Mouse (Mus musculus): ENCODE results near the gene Gm17606. TPM values are rescaled to one million over a fixed set of nuclear protein-coding genes. Genes with fewer than 3 reads are reported as not detected.

Gene Gm17606
- polyA plus RNA-seq, 1 experiment from 2014 or later, result not detected

- no peak overlapping the region for H3K27ac ChIP-seq
- no peaks in the 10 kb centered on the region for H3K9me3 ChIP-seq
- no peak overlapping the region for H3K4me3 ChIP-seq
- peaks cover 31% of the 10 kb centered on the region for H3K4me1 ChIP-seq (replicated peaks)
- no peak for DNase-seq (ENCODE audit: low spot score)
- WGBS, result 95% methylated on average over 8 of the region's 8 CpGs
- H3K27me3 ChIP-seq (ENCODE audit: insufficient read depth, poor library complexity, severe bottlenecking), result no peaks in the 10 kb centered on the region
- H3K36me3 ChIP-seq, result peaks cover 99% of the 10 kb centered on the region
Observed at GRCm38 (mm10) chr14:54646898-54647636, 6.3 kb downstream of the Gm17606 start.

DNA sequence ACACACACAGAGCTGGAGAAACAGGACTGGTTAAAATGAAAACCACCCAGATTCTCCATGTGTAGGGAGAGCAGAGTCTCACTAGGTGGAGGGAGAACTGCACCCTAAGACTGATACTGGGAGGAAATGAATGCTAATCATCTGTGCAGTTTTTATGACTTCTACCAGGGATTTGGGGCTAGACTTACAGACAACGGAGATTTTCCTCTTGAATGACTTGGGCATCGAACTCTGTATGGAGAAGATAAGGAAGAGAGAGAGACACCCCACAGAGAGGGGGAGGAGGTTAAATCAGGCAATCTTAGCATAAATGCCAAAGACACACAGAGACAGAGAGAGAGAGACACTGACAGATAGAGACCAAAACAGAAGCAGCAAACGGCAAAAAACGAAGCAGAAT lies 7.1 kb downstream of the Gm17606 start:
- Histone ChIP-seq H3K36me3 (peaks cover 94% of the 10 kb centered on the region), H3K9me3 (no peaks in the 10 kb centered on the region), H3K27me3 (ENCODE audit: insufficient read depth, poor library complexity, severe bottlenecking) (no peaks in the 10 kb centered on the region), H3K27ac (no peak overlapping the region), H3K4me1 (replicated peaks) (peaks cover 37% of the 10 kb centered on the region), H3K4me3 (no peak overlapping the region)
- 88% methylated on average over 4 of the region's 4 CpGs for WGBS
- no peak for DNase-seq (ENCODE audit: low spot score)

DNA sequence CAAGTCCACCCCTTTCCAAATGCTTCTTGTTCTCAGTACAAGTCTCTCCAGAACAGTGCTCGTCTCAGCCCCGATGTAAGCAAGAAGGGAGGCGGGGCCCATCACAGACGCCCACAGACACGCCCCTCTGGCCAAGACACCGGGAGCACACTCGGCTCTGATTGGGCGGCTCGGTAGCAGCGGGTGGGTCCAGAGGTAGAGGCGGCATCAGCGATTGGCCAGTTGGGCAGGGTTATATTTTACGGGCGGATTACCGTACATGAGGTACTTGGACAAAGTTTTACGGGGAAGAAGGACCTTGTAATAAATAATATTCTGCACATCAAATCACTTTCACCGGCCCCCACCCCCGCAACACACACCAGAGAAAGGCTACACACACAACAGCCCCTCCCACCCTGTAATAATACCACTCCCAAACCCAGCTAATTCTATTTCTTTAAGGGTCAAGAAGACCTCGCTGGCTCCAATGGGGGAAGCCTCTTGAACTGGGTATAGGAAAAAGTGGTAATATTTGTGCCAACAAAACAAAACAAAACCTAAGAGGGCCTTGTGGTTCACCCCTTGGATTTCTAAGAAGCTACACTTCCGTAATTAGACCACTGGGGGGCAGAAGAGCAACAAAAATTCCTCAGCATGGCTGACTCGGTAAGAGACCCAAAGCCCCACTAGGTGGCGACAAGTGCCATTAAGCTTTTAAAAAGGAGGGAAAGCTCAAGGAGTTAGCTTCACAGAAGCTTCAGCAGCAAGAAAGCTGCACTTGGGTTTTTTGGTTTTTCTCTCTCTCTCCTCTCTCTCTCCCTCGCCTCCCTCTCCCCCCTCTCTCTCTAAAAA lies 10.1 kb downstream of the Gm17606 start:
- H3K9me3 ChIP-seq, result no peaks in the 10 kb centered on the region
- H3K4me3 ChIP-seq, result peak overlapping the region; percentile 61; the same call in 1 of the 2 replicates
- peak overlapping the region; percentile 41; the same call in 1 of the 2 replicates for H3K27ac ChIP-seq
- no peaks in the 10 kb centered on the region for H3K27me3 ChIP-seq (ENCODE audit: insufficient read depth, poor library complexity, severe bottlenecking)
- 69% methylated on average over 23 of the region's 23 CpGs for whole genome bisulfite sequencing
- H3K4me1 ChIP-seq (replicated peaks), result peaks cover 47% of the 10 kb centered on the region
- peak; percentile 86 for DNase-seq (ENCODE audit: low spot score)
- H3K36me3 ChIP-seq, result peaks cover 84% of the 10 kb centered on the region

GRCm38 (mm10) chr14:54651556-54651955 lies 10.8 kb downstream of the Gm17606 start:
- Histone ChIP-seq H3K36me3 (peaks cover 84% of the 10 kb centered on the region), H3K27ac (peak overlapping the region; percentile 41; the same call in 1 of the 2 replicates), H3K4me1 (replicated peaks) (peaks cover 47% of the 10 kb centered on the region), H3K9me3 (no peaks in the 10 kb centered on the region), H3K4me3 (peak overlapping the region; percentile 61; the same call in 1 of the 2 replicates), H3K27me3 (ENCODE audit: insufficient read depth, poor library complexity, severe bottlenecking) (no peaks in the 10 kb centered on the region)
- DNase-seq (ENCODE audit: low spot score), result no peak
- WGBS, result 76% methylated on average over 4 of the region's 4 CpGs

DNA sequence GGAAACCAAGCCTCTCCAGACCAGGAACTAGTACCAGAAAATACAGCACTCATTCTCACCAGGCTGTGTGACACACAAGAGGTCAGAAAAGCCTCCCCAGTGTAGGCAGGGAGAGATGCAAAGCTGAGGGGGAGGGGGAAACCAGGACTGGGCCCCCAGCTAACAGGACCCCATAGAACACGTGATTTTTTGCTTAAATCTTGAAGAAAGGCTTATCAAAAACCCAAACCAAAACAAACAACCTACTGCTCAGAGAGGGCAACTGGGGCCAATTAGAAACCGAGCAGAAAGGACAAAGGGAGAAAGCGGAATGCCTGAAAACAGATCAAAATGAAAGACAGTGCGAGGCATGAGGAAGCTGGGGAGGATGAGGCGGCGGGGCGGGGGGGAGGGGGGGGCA lies 12.0 kb downstream of the Gm17606 start:
- DNase-seq (ENCODE audit: low spot score), result no peak
- Histone ChIP-seq H3K27me3 (ENCODE audit: insufficient read depth, poor library complexity, severe bottlenecking) (no peaks in the 10 kb centered on the region), H3K4me3 (peak overlapping the region; percentile 61), H3K36me3 (peaks cover 84% of the 10 kb centered on the region), H3K4me1 (replicated peaks) (peaks cover 47% of the 10 kb centered on the region), H3K27ac (peak overlapping the region; percentile 93), H3K9me3 (no peaks in the 10 kb centered on the region)
- 1% methylated on average over 7 of the region's 7 CpGs for WGBS

- peaks cover 84% of the 10 kb centered on the region for H3K36me3 ChIP-seq
- peak overlapping the region; percentile 61 for H3K4me3 ChIP-seq
- peaks cover 45% of the 10 kb centered on the region for H3K4me1 ChIP-seq (replicated peaks)
- no peaks in the 10 kb centered on the region for H3K27me3 ChIP-seq (ENCODE audit: insufficient read depth, poor library complexity, severe bottlenecking)
- no peaks in the 10 kb centered on the region for H3K9me3 ChIP-seq
- peak; percentile 91 for DNase-seq (ENCODE audit: low spot score)
- WGBS, result under 1% methylated on average over 12 of the region's 12 CpGs
- H3K27ac ChIP-seq, result peak overlapping the region; percentile 93
Observed at GRCm38 (mm10) chr14:54653496-54653895, 12.7 kb downstream of the Gm17606 start.

DNA sequence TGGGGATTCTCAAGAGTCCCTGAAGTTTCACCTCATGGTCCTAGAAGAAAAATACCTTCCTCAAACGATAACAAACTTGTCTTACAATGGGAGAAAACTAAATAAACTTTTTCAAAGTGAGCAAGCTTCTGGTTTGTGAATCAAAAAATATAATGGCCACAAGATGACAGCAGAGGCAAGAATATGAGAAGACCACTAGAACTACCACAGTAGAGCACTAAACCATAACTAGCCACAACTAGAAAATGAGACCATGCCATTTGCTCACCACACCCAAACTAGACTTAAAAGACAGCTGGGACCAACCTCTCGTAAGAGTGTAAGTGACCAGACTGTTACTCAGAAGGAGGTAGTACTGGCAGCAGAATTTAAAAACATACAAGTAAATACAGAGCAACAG lies 19.3 kb downstream of the Gm17606 start:
- peaks cover 100% of the 10 kb centered on the region for H3K36me3 ChIP-seq
- H3K4me1 ChIP-seq (replicated peaks), result no peaks in the 10 kb centered on the region
- H3K27ac ChIP-seq, result no peak overlapping the region
- WGBS, result 95% methylated on average over 2 of the region's 2 CpGs
- no peaks in the 10 kb centered on the region for H3K27me3 ChIP-seq (ENCODE audit: insufficient read depth, poor library complexity, severe bottlenecking)
- no peak overlapping the region for H3K4me3 ChIP-seq
- no peak for DNase-seq (ENCODE audit: low spot score)
- H3K9me3 ChIP-seq, result no peaks in the 10 kb centered on the region

- Histone ChIP-seq H3K4me1 (replicated peaks) (no peaks in the 10 kb centered on the region), H3K4me3 (no peak overlapping the region), H3K9me3 (no peaks in the 10 kb centered on the region), H3K27me3 (ENCODE audit: insufficient read depth, poor library complexity, severe bottlenecking) (no peaks in the 10 kb centered on the region), H3K36me3 (peaks cover 97% of the 10 kb centered on the region), H3K27ac (no peak overlapping the region)
- 94% methylated on average over 10 of the region's 10 CpGs for WGBS
- no peak for DNase-seq (ENCODE audit: low spot score)
Observed at GRCm38 (mm10) chr14:54664477-54665222, 23.9 kb downstream of the Gm17606 start.

- no peaks in the 10 kb centered on the region for H3K4me1 ChIP-seq (replicated peaks)
- DNase-seq (ENCODE audit: low spot score), result peak; percentile 45
- no peak overlapping the region for H3K4me3 ChIP-seq
- peaks cover 90% of the 10 kb centered on the region for H3K36me3 ChIP-seq
- H3K27ac ChIP-seq, result no peak overlapping the region
- no peaks in the 10 kb centered on the region for H3K27me3 ChIP-seq (ENCODE audit: insufficient read depth, poor library complexity, severe bottlenecking)
- no peaks in the 10 kb centered on the region for H3K9me3 ChIP-seq
- 81% methylated on average over 4 of the region's 4 CpGs for WGBS
Observed at GRCm38 (mm10) chr14:54669381-54669780, 28.6 kb downstream of the Gm17606 start.

- H3K4me1 ChIP-seq (replicated peaks), result no peaks in the 10 kb centered on the region
- 88% methylated on average over 2 of the region's 2 CpGs for WGBS
- DNase-seq (ENCODE audit: low spot score), result no peak
- H3K27ac ChIP-seq, result no peak overlapping the region
- H3K4me3 ChIP-seq, result no peak overlapping the region
- peaks cover 91% of the 10 kb centered on the region for H3K36me3 ChIP-seq
- H3K27me3 ChIP-seq (ENCODE audit: insufficient read depth, poor library complexity, severe bottlenecking), result no peaks in the 10 kb centered on the region
- H3K9me3 ChIP-seq, result no peaks in the 10 kb centered on the region
Observed at GRCm38 (mm10) chr14:54674317-54674716, 33.6 kb downstream of the Gm17606 start.

DNA sequence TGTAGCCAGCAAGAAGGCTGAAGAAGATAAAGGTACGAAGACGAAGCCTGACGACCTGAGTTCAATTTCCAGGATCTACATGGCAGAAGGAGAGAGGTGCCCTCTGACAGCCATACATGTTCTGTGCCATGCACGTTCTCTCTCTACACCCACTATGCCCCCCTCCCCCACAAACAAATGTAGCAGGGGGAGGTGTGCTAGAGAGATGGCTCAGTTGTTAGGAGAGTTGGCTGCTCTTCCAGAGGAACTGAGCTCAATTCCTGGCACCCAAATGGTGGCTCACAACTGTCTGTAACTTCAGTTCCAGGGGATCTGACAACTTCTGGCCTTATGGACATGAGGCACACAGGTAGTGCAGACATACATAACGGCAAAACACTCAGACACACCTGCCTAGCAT lies 35.5 kb downstream of the Gm17606 start:
- Histone ChIP-seq H3K9me3 (no peaks in the 10 kb centered on the region), H3K27ac (no peak overlapping the region), H3K27me3 (ENCODE audit: insufficient read depth, poor library complexity, severe bottlenecking) (no peaks in the 10 kb centered on the region), H3K36me3 (peaks cover 95% of the 10 kb centered on the region), H3K4me3 (no peak overlapping the region), H3K4me1 (replicated peaks) (no peaks in the 10 kb centered on the region)
- no peak for DNase-seq (ENCODE audit: low spot score)
- 87% methylated on average over 5 of the region's 5 CpGs for WGBS

DNA sequence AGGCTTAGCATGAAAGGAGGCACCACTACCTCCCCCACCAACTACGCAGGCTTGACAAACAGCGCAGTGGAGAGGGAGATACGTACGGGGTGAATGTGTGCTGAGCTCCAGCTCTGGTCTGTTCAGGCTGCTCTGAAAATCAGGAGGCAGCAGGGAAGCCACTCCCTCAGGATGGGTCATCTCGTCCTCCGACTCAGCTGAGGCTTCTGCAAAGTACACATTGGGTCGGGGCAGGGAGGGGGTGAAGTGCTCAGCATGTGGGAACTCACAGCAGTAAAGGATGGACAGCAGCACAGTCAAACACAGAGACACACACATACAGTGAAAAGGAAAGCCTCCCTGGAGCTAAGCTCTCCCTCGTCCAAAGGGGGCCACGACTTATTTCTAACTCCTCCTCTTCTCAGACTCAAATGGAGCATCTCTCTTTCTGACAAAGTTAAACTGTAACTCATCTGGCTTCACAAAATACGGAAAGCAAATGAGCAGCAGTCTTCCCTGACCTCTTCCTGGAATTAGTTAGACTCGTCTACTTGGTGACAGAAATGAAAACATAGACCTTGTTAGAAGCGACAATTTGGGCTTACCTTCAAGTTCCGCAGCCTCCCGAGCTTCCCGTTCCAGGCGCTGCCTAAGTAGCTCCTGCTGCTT lies 38.0 kb downstream of the Gm17606 start:
- no peaks in the 10 kb centered on the region for H3K27me3 ChIP-seq (ENCODE audit: insufficient read depth, poor library complexity, severe bottlenecking)
- H3K4me3 ChIP-seq, result no peak overlapping the region
- 88% methylated on average over 16 of the region's 16 CpGs for WGBS
- no peak for DNase-seq (ENCODE audit: low spot score)
- H3K4me1 ChIP-seq (replicated peaks), result no peaks in the 10 kb centered on the region
- H3K27ac ChIP-seq, result no peak overlapping the region
- H3K9me3 ChIP-seq, result no peaks in the 10 kb centered on the region
- peaks cover 95% of the 10 kb centered on the region for H3K36me3 ChIP-seq

Data from hindbrain, embryonic 10.5 days (tissue).